Mouse (Mus musculus): ENCODE measurements around the gene Crocc2.

- no peak for TF ChIP-seq HCFC1 (IDR thresholded peaks at IDR 0.05; ENCODE audit: borderline replicate concordance, insufficient read depth, low read length)
- TF ChIP-seq MAFK (IDR thresholded peaks at IDR 0.05; ENCODE audit: insufficient read depth, low read depth, low read length): no peak
- TF ChIP-seq CHD2 (IDR thresholded peaks at IDR 0.05; ENCODE audit: low read depth, low read length): no peak
These were observed 8.2 kb downstream of the Crocc2 start for GRCm38 (mm10) chr1:93176525-93177332.
